Mouse (Mus musculus) spleen, postnatal 10 days (tissue): ENCODE results near the gene Zbtb7a.
A peak's percentile ranks its signal among the peaks of the same experiment; 100 is the strongest.
"Not testable (repeated sequence)": the region's sequence is repeated elsewhere in the genome, so short reads cannot be mapped to it uniquely, and the experiment has no call there.

Experiments
- DNase-seq, 2 experiments: peaks; one replicate each; pipeline ENCODE4 v3.0.0; 2021 to 2022; ENCODE audit warnings: low spot score in 2 of 2

Gene Zbtb7a

GRCm38 (mm10) chr10:81168521-81169244 lies 33.7 kb downstream of the Zbtb7a start:
- peak; percentile 79 to 92 for DNase-seq

- peak in 1 of 2 experiments; percentile 53 for DNase-seq
Observed at GRCm38 (mm10) chr10:81169411-81169900, 34.4 kb downstream of the Zbtb7a start.

GRCm38 (mm10) chr10:81173132-81173531 lies 38.1 kb downstream of the Zbtb7a start:
- peak; percentile 78 to 89 for DNase-seq

- DNase-seq: peak; percentile 91 to 93
Observed at GRCm38 (mm10) chr10:81174617-81175344, 39.8 kb downstream of the Zbtb7a start.

DNA sequence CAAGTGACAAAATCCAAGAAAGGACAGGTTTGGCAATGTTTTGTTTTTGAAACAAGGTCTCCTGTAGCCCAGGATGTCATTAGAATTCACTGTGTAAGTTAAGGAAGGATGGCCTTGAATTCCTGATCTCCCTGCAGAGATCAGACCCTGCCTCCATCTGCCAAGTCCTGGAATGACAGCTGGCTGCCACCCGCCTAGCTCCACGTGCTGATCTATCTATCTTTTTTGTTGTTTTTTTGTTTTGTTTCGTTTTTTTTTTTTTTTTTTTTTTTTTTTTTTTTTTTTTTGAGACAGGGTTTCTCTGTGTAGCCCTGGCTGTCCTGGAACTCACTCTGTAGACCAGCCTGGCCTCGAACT lies 40.3 kb downstream of the Zbtb7a start:
- DNase-seq: not testable (repeated sequence)

- no peak for DNase-seq
Observed at GRCm38 (mm10) chr10:81175936-81176465, 41.0 kb downstream of the Zbtb7a start.

DNA sequence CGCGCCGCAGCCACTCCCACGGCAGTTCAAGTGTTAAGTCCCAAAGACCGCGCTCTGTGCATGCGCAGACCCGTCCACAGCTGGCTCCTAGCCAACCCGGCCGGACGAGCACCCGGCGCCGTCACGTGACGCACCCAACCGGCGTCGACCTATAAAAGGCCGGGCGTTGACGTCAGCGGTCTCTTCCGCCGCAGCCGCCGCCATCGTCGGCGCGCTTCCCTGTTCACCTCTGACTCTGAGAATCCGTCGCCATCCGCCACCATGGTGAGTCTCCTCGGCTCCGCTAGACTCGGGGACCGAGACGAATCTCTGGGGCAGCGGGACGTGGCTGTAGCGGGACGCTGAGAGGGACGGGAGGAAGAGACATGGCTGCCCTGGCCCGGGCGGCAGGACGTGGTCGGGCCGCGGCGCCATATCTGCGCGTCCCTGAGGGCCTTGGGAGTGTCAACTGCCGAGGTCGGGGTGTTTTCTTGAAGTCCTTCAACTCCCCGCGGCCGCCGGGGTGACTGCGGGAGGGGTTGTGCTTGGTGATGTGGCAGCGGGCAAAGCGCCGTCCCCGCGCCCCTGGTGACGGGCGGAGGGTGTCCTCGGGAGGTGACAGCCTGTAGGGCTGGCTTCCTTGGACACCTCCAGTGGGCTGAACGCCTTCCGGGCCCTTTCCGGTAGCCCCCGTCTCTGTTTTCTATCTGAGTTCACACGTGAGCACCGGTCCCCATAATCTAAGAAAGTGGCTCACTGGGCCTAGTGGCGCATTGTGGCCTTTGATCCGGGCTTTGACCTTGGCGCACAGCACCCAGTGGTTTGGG lies 41.6 kb downstream of the Zbtb7a start, which contains the start of gene Eef2:
Eef2 (plus strand) TSS at position 166 of the 806 bp plus-strand sequence.
- peak; percentile 99 to 100 for DNase-seq

DNA sequence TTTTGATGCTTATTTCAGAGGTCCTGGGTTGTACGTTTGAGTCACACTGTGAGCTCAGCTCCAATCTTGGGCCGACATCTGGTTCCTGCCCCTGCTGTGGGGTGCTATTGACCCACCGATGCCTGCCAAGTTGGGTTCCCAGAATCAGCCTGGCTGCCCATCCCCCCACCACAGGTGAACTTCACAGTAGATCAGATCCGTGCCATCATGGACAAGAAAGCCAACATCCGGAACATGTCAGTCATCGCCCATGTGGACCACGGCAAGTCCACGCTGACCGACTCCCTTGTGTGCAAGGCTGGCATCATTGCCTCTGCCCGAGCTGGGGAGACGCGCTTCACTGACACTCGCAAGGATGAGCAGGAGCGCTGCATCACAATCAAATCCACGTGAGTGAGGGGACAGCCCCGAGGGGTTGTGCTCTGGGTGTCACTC lies 42.5 kb downstream of the Zbtb7a start:
- DNase-seq: peak; percentile 55 to 62

- no peak for DNase-seq
Observed at GRCm38 (mm10) chr10:81177958-81178712, 43.1 kb downstream of the Zbtb7a start.

DNA sequence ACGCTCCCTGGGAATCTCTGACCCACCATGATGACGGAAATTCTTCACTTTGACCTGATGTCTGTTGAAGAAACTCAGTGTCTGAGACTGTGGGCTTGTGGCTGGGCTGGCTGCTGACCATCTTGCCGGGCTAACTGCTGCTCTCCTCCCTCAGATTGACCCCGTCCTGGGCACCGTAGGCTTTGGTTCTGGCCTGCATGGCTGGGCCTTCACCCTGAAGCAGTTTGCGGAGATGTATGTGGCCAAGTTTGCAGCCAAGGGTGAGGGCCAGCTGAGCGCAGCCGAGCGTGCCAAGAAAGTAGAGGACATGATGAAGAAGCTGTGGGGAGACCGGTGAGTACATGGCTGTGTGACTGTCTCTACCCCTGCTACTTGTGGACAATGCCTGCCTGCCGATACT lies 43.9 kb downstream of the Zbtb7a start:
- DNase-seq: no peak

- no peak for DNase-seq
Observed at GRCm38 (mm10) chr10:81179451-81180342, 44.7 kb downstream of the Zbtb7a start.

- DNase-seq: no peak
Observed at GRCm38 (mm10) chr10:81180946-81181345, 45.9 kb downstream of the Zbtb7a start.

GRCm38 (mm10) chr10:81181860-81182259 lies 46.8 kb downstream of the Zbtb7a start:
- not testable (repeated sequence) for DNase-seq

DNA sequence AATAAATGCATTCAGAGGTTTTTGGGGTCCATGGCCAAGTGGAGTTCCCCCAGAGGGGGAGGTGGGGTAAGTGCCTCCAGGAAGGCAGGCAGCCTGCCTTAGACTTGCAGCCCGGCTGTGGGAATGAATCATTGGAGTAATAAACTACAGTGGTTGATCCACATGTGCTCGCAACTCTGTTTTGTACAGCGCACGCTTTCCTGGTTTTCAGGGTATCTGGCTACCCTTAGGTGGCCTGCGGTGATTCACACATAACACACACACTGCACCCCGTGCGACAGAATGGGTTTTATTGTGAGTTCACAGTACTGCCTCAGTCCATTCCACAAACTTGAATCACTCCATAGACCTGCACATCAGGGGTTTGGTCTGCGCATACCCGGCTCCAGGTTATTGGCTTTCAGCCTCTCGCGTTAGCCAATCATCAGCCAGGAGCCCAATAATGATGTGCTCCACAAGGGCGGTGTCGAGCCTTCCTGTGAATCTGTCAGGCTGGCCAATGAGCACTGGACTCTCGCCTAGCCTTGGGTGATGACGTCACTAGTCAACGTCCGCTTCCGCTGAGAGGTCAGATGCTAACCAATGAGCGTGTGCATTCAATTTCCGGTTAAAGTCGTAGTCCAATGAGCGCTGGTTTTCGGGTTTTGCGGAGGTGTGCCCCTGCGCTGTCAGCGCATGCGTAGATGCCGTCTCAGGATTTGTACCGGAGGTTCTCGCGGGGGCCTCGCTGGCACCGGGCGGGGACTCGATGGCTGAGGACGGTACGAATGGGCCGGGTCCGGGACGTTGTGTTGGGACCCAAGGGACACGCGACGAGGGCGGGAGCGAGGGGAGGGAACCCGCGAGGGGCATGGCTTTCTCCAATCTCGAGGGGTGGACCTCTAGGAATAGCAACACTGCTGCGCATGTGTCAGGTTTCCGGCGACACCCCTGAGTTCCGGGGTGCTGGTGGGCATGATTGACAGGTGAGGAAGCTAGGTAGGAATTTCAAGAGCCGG lies 47.6 kb downstream of the Zbtb7a start, which contains the start of gene Dapk3:
Dapk3 (plus strand) TSS at position 670 of the 998 bp plus-strand sequence.
- peak; percentile 87 to 94 for DNase-seq

- DNase-seq: no peak
Observed at GRCm38 (mm10) chr10:81183805-81184204, 48.8 kb downstream of the Zbtb7a start, which contains the start of gene 4930442H23Rik. Gene 4930442H23Rik (minus strand): TSS chr10:81183849.

DNA sequence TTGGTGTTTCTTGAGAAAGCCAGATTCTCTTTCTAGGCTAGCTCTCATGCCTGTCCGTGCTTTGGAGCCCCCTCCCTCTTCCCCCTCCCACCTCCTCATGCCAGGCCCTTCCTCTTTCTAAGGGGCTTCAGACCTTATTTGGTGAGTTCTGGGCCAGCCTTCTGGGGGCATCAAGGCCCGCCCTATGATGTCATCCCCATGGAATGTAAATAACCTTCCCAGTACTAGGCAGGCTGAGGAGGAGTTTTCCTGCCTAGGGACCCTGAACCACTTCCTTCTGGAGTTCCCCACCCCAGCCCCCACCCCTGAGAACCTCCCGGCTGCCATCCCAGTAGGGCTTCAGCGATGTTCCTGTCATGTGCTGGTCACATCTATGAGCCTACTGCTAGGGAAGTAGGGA lies 49.7 kb downstream of the Zbtb7a start:
- DNase-seq: no peak

GRCm38 (mm10) chr10:81187161-81187560 lies 52.1 kb downstream of the Zbtb7a start:
- no peak for DNase-seq

GRCm38 (mm10) chr10:81189821-81190220 lies 54.8 kb downstream of the Zbtb7a start:
- no peak for DNase-seq
